Mouse (Mus musculus): Measurements from ENCODE around the gene Hist2h3b. TPM values are rescaled to one million over a fixed set of nuclear protein-coding genes. Genes with fewer than 3 reads are reported as not detected.
"Not testable (repeated sequence)": the region's sequence is repeated elsewhere in the genome, so short reads cannot be mapped to it uniquely, and the experiment has no call there.

The Hist2h3b gene
- total RNA-seq, 2 experiments from 2014 or later: 26.9 to 33.5 TPM

- intact Hi-C loops (cut with DNase I): no loop called here
These were observed 30.4 kb upstream of the Hist2h3b start for GRCm38 (mm10) chr3:96237904-96238511.

DNA sequence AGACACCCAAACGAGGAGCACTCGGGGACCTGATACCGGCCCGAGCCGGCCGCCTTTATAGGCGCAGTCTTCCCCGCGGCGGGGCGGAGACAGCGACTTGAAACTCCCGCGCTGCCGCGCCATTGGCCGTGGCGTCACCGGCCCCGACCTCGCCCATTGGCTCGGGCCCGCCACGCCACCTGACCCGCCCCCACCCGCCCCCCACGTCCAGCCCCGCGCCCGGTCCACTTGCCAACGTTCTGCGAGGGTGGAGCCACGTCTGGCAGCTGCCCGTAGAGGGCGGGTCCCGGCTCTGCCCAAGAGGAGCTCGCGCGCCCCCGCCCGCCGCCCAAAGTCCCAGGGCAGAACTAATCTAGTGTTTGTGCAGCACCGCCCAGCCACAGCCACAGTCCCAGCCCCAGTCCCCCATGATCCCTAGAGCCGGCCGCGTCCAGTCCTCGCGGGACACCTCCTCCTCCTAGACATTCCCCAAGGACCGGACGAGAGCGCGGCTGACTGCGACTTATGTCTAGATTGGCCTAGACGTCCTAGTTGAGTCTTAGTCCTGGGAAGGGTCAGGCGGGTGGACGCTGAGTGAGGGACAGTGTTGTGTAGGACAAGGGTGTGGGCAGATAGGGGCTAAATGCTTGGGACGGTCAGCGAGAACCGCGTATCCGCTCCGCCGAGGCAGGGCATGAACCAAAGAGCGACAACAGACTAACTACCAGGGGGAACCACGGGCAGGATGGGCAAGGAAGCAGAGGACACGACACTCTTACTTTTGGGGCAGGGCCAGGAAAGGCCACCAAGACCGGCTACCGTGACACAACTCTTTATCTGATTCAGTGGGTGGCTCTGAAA, 29.3 kb upstream of the Hist2h3b start, which contains the start of gene Hist2h3c2:
Gene Hist2h3c2, minus strand, starts transcription at position 174 of the 840 bp plus-strand sequence.
- DNase-seq: peak in 1 of 2 experiments; percentile 49
- intact Hi-C loops (cut with DNase I): not testable (repeated sequence)

More at GRCm38 (mm10) chr3:96237904-96238511, 30.4 kb upstream of the Hist2h3b start:
- DNase-seq: no peak

DNA sequence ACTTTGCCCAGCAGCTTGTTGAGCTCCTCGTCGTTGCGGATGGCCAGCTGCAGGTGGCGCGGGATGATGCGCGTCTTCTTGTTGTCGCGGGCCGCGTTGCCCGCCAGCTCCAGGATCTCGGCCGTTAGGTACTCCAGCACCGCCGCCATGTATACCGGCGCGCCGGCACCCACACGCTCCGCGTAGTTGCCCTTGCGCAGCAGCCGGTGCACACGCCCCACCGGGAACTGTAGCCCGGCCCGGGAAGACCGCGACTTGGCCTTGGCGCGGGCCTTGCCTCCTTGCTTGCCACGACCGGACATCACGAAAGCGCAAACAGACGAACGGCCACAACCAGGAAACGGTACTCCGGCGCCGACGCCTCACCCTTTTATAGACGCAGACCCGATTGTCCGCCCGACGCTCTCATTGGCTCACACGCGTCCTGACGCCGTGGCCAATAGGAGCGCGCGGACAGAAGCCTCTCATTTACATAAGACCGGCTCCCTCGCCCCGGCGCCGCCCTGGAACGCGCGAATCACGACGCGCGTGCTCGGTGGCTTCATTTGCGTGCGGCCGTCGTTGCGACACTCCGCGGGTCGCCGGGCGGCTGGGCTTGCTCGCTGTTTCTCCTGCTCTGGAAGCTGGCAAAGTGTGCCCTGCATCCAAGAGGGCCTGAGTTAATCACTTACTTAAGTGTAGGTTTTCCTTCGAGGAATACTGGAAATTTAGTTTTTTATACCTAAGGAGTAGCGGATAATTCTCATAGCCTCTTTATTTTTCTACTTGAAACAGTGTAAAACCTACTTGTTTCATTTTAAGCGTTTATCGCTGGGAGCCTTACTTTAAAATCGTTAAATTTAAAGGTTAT, 28.3 kb upstream of the Hist2h3b start, which contains the start of gene Hist2h2aa2:
Gene Hist2h2aa2, minus strand, starts transcription at position 328 of the 850 bp plus-strand sequence.
- DNase-seq: peak; percentile 93 to 98

GRCm38 (mm10) chr3:96240799-96241197, 27.7 kb upstream of the Hist2h3b start:
- no peak for DNase-seq
- intact Hi-C loops (cut with DNase I): no loop called here

More for the DNA sequence above, 28.3 kb upstream of the Hist2h3b start, which contains the start of gene Hist2h2aa2:
- intact Hi-C loops (cut with DNase I): not testable (repeated sequence)

GRCm38 (mm10) chr3:96243921-96244572, 24.4 kb upstream of the Hist2h3b start:
- intact Hi-C loops (cut with DNase I): no loop called here
- DNase-seq: no peak

DNA sequence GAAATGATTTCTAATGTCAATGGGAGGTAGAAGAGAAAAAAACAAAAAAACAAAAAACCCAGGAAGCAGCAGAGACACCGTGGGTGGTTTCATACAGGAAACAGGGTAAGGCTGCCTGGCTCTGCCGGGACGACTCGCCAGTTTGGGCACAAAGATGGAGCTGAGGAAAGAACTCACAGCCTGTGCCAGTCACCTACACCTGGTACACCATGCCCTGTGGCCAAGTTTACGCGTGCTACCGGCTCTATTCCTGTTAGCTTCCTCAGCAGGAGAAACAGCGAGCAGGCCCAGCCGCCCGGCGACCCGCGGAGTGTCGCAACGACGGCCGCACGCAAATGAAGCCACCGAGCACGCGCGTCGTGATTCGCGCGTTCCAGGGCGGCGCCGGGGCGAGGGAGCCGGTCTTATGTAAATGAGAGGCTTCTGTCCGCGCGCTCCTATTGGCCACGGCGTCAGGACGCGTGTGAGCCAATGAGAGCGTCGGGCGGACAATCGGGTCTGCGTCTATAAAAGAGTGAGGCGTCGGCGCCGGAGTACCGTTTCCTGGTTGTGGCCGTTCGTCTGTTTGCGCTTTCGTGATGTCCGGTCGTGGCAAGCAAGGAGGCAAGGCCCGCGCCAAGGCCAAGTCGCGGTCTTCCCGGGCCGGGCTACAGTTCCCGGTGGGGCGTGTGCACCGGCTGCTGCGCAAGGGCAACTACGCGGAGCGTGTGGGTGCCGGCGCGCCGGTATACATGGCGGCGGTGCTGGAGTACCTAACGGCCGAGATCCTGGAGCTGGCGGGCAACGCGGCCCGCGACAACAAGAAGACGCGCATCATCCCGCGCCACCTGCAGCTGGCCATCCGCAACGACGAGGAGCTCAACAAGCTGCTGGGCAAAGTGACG, 23.2 kb upstream of the Hist2h3b start, which contains the start of gene Hist2h2aa1:
Gene Hist2h2aa1, plus strand, starts transcription at position 495 of the 884 bp plus-strand sequence.
- peak; percentile 78 to 87 for DNase-seq
- intact Hi-C loops (cut with DNase I): not testable (repeated sequence)

GRCm38 (mm10) chr3:96246018-96246417, 22.4 kb upstream of the Hist2h3b start:
- DNase-seq; intact Hi-C loops (cut with DNase I): not testable (repeated sequence)

DNA sequence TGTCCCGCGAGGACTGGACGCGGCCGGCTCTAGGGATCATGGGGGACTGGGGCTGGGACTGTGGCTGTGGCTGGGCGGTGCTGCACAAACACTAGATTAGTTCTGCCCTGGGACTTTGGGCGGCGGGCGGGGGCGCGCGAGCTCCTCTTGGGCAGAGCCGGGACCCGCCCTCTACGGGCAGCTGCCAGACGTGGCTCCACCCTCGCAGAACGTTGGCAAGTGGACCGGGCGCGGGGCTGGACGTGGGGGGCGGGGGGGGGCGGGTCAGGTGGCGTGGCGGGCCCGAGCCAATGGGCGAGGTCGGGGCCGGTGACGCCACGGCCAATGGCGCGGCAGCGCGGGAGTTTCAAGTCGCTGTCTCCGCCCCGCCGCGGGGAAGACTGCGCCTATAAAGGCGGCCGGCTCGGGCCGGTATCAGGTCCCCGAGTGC, 22.0 kb upstream of the Hist2h3b start, which contains the start of gene Hist2h3c1:
Gene Hist2h3c1, plus strand, starts transcription at position 259 of the 430 bp plus-strand sequence.
- DNase-seq; intact Hi-C loops (cut with DNase I): not testable (repeated sequence)

DNA sequence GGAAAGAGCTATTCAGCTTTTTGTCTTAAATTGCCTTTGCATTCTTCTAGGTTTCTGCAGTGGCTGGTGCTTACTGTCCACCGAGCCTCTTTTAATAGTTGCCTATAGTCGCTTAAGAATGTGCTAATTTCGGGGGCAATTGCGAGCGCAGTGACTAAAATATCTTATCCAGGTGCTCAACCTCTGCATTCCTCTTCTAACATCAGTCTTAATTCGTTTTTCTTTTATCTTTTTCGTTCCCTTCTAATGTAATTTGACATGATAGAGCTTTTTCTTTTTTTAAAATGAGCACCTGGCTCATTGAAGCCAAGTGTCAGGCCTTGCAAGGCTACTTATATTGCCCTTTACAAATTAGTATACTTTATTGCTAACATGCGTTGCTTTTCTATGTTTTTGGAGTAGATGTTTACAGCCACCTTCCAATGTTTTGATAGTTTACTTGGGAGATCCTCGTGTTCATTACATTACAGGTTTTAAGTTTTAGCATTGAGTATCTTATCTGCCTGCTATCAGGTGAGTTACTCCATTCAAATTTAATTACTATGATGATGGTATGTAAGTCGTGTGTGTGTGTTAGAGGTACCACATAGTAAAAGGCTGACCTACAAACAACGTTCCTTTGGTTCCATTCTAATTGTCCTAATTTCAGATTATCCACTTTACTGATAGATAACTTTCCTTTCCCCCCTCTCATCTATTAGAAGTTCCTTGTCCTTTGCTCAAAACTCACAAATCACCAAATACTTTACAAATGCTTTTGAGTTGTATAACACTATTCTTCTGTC, 20.9 kb upstream of the Hist2h3b start:
- intact Hi-C loops (cut with DNase I): no loop called here

DNA sequence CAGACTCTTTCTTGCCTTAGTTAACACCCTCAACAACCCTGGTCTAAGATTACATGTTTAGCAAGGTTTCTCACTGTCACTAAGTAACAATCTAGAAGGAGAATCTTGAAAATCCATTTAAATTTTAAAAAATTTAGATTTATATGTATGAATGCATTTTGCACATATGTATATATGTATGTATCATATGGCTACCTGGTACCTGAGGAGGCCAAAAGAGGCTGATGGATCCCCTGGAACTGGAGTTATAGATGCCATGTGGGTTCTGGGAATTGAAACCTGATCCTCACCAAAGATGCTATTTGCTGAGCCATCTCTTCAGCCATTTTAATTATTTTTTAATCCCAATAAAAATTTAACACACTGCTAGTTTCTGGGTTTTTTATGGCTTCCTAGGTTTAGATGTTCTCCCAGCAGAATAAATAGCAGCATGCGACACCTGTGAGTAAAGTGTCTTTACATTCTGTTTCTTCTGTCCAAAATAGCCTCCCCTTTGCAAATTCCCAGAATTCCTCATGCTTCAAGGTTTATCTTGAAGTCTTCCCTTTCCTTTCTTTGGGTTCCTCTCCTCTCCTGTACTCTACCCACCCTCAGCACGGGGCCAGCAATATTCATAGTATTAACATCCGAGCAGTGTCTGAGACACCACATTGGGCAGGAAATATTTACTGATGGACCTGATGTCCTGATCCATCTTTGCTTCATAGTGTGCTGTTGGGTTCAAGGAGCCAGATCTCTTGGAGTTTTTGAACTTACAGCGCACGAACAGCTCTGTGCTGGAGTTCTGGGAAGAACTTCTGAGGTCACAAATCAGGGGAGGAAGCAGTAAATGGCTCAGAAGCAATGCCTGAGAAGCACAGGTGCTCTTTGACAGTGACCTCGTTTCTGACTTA, 20.1 kb upstream of the Hist2h3b start:
- no peak for DNase-seq
- intact Hi-C loops (cut with DNase I): no loop called here

More for the DNA sequence above, 20.9 kb upstream of the Hist2h3b start:
- DNase-seq: no peak

- DNase-seq: no peak
- intact Hi-C loops (cut with DNase I): no loop called here
These were observed 19.5 kb upstream of the Hist2h3b start for GRCm38 (mm10) chr3:96249034-96249345.

- intact Hi-C loops (cut with DNase I): no loop called here
- no peak for DNase-seq
These were observed 17.6 kb upstream of the Hist2h3b start for GRCm38 (mm10) chr3:96250890-96251289.

- DNase-seq: no peak
- intact Hi-C loops (cut with DNase I): no loop called here
These were observed 16.7 kb upstream of the Hist2h3b start for GRCm38 (mm10) chr3:96251787-96252186.

GRCm38 (mm10) chr3:96254683-96255355, 13.6 kb upstream of the Hist2h3b start:
- no peak for DNase-seq
- intact Hi-C loops (cut with DNase I): no loop called here

GRCm38 (mm10) chr3:96255926-96256593, 12.4 kb upstream of the Hist2h3b start:
- intact Hi-C loops (cut with DNase I): no loop called here
- DNase-seq: no peak

- DNase-seq: no peak
- intact Hi-C loops (cut with DNase I): no loop called here
These were observed 11.3 kb upstream of the Hist2h3b start for GRCm38 (mm10) chr3:96257190-96257589.

Measured in gastrocnemius, postnatal 36 days (tissue).